Mouse (Mus musculus) kidney, adult 2 months (tissue): ENCODE data around the gene Phykpl. TPM values are rescaled to one million over a fixed set of nuclear protein-coding genes. Genes with fewer than 3 reads are reported as not detected.
A peak's percentile ranks its signal among the peaks of the same experiment; 100 is the strongest.

Source experiments
- DNase-seq: peaks from one replicate; pipeline ENCODE4 v3.0.0; 2021
- H3K27ac ChIP-seq: fragments of 200-500 bp; 2 replicates; pipeline ENCODE4 v1.5.1; 2012; ENCODE audit warnings: low read depth, low read length, control low read depth, inconsistent platforms; ENCODE audit not compliant: insufficient read depth
- H3K27me3 ChIP-seq: fragments of 200-500 bp; replicated peaks from 2 replicates; pipeline ENCODE4 v1.6.1; 2012; ENCODE audit warnings: mild to moderate bottlenecking, moderate library complexity, low read length, inconsistent platforms; ENCODE audit not compliant: control insufficient read depth, insufficient read depth
- H3K36me3 ChIP-seq: fragments of 200-500 bp; 2 replicates; pipeline ENCODE4 v1.6.1; 2012; ENCODE audit warnings: mild to moderate bottlenecking, moderate library complexity, low read length, inconsistent platforms; ENCODE audit not compliant: control insufficient read depth, insufficient read depth
- H3K4me1 ChIP-seq: fragments of 200-500 bp; 2 replicates; pipeline ENCODE4 v1.6.1; 2011; ENCODE audit warnings: low read length; ENCODE audit not compliant: control insufficient read depth, insufficient read depth
- H3K4me3 ChIP-seq: fragments of 200-500 bp; 2 replicates; pipeline ENCODE4 v1.5.1; 2011; ENCODE audit warnings: mild to moderate bottlenecking, low read depth, low read length, control low read depth; ENCODE audit not compliant: insufficient read depth
- CTCF ChIP-seq: fragments of 200-500 bp; conservative IDR thresholded peaks from 2 replicates; pipeline ENCODE4 v1.5.1; 2011; ENCODE audit warnings: low read depth, mild to moderate bottlenecking, control low read depth, low read length, moderate library complexity, mixed read lengths; ENCODE audit not compliant: insufficient read depth, insufficient read length
- POLR2A ChIP-seq: fragments of 200-500 bp; IDR thresholded peaks from one replicate; pipeline ENCODE4 v1.6.1; 2011; ENCODE audit warnings: low read depth, low read length, control low read depth
- WGBS: fragments of 180-500 bp; shearing (Covaris S2); methylation state at CpG from one replicate; pipeline ENCODE4 v1.1.7; 2018; 5-methylcytosine and 5-hydroxymethylcytosine counted together
- polyA plus RNA-seq: library from polyadenylated mRNA; depleted of rRNA; stranded (reverse); fragments of >200 nt; gene quantifications from 2 replicates; pipeline ENCODE4 v1.2.3, GENCODE M21; 2012

Gene Phykpl
- polyA plus RNA-seq, 1 experiment: 28.5 TPM

GRCm38 (mm10) chr11:51644217-51644616, 59.7 kb downstream of the Phykpl start:
- Histone ChIP-seq H3K4me1 (peaks cover 15% of the 10 kb centered on the region; the same call in 1 of the 2 replicates), H3K27me3 (no peaks in the 10 kb centered on the region), H3K4me3 (no peak overlapping the region), H3K27ac (no peak overlapping the region), H3K36me3 (no peaks in the 10 kb centered on the region)
- TF ChIP-seq POLR2A: no peak
- no peak for TF ChIP-seq CTCF
- 87% methylated on average over 16 of the region's 16 CpGs for WGBS
- DNase-seq: no peak

GRCm38 (mm10) chr11:51645293-51645692, 60.7 kb downstream of the Phykpl start:
- Histone ChIP-seq H3K4me3 (no peak overlapping the region), H3K4me1 (peaks cover 15% of the 10 kb centered on the region; the same call in 1 of the 2 replicates), H3K27me3 (no peaks in the 10 kb centered on the region), H3K36me3 (no peaks in the 10 kb centered on the region), H3K27ac (no peak overlapping the region)
- TF ChIP-seq CTCF (no peak), POLR2A (no peak)
- 64% methylated on average over 13 of the region's 13 CpGs for WGBS
- no peak for DNase-seq

- H3K36me3 ChIP-seq: no peaks in the 10 kb centered on the region
- TF ChIP-seq POLR2A (no peak), CTCF (no peak)
- H3K4me1 ChIP-seq: peaks cover 15% of the 10 kb centered on the region; the same call in 1 of the 2 replicates
- H3K27ac ChIP-seq: peak overlapping the region; percentile 84
- 70% methylated on average over 7 of the region's 7 CpGs for WGBS
- no peaks in the 10 kb centered on the region for H3K27me3 ChIP-seq
- no peak for DNase-seq
- H3K4me3 ChIP-seq: no peak overlapping the region
Observed at GRCm38 (mm10) chr11:51646245-51646644, 61.7 kb downstream of the Phykpl start.

- Histone ChIP-seq H3K27ac (peak overlapping the region; percentile 84), H3K4me1 (peaks cover 15% of the 10 kb centered on the region; the same call in 1 of the 2 replicates), H3K27me3 (no peaks in the 10 kb centered on the region), H3K4me3 (peak overlapping the region; percentile 20; the same call in 1 of the 2 replicates), H3K36me3 (no peaks in the 10 kb centered on the region)
- 47% methylated on average over 15 of the region's 15 CpGs for WGBS
- peak; percentile 74 for DNase-seq
- no peak for TF ChIP-seq POLR2A
- no peak for TF ChIP-seq CTCF
Observed at GRCm38 (mm10) chr11:51646751-51647667, 62.5 kb downstream of the Phykpl start.

DNA sequence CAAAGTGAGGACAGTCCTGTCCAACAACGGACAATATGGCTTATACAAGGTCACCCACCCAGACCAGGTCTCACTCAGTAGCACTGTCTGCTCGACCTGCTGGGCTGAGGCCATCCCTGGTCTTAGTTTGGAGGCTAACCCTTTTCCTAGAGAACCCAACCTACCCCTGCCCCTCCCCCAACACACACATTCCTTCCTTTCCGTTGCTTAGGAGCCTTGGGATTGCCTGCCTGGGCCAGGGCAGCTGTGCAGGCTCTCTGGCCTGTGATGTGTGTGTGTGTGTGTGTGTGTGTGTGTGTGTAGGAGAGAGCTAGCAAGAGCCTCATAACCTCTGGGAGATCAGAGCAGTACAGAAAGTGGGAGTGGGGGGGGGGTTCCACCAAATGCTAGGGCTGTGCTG, 64.0 kb downstream of the Phykpl start:
- DNase-seq: peak; percentile 35
- H3K27ac ChIP-seq: peak overlapping the region; percentile 49
- 28% methylated on average over 3 of the region's 3 CpGs for WGBS
- H3K27me3 ChIP-seq: no peaks in the 10 kb centered on the region
- no peaks in the 10 kb centered on the region for H3K36me3 ChIP-seq
- H3K4me1 ChIP-seq: peaks cover 15% of the 10 kb centered on the region; the same call in 1 of the 2 replicates
- H3K4me3 ChIP-seq: peak overlapping the region; percentile 74; the same call in 1 of the 2 replicates
- TF ChIP-seq POLR2A (no peak), CTCF (no peak)

- DNase-seq: no peak
- Histone ChIP-seq H3K27me3 (no peaks in the 10 kb centered on the region), H3K4me1 (peaks cover 15% of the 10 kb centered on the region; the same call in 1 of the 2 replicates), H3K36me3 (no peaks in the 10 kb centered on the region), H3K27ac (peak overlapping the region; percentile 14), H3K4me3 (peak overlapping the region; percentile 74)
- TF ChIP-seq CTCF (no peak), POLR2A (no peak)
- WGBS: 44% methylated on average over 11 of the region's 11 CpGs
Observed at GRCm38 (mm10) chr11:51649111-51649888, 64.7 kb downstream of the Phykpl start.
